Mouse (Mus musculus) lung, postnatal 0 days (tissue): ENCODE results near the gene Srsf10.

ENCODE experiments used
- CTCF ChIP-seq: IDR thresholded peaks from 2 replicates; pipeline ENCODE4 v1.5.1; 2016; ENCODE audit warnings: antibody characterized with exemption, mild to moderate bottlenecking
- EP300 ChIP-seq: IDR thresholded peaks from 2 replicates; pipeline ENCODE4 v1.6.1; 2016; ENCODE audit warnings: antibody characterized with exemption, mild to moderate bottlenecking, control low read depth

- TF ChIP-seq EP300 (no peak), CTCF (no peak)
These were observed 53.9 kb downstream of the Srsf10 start for GRCm38 (mm10) chr4:135909326-135910066.
